Mouse (Mus musculus) heart, postnatal 0 days (tissue): ENCODE measurements at regions not wholly inside any gene's neighbourhood (a gene's known extent, or its start where the extent isn't known, plus 50 kb on each side); places are given as distances from the start of the nearest gene placed in this dataset.

ENCODE experiments used
- CTCF ChIP-seq: IDR thresholded peaks from 2 replicates; pipeline ENCODE4 v1.5.1; 2016; ENCODE audit warnings: antibody characterized with exemption, control low read depth, low read depth
- EP300 ChIP-seq: IDR thresholded peaks from 2 replicates; pipeline ENCODE4 v1.6.1; 2016; ENCODE audit warnings: antibody characterized with exemption, low read depth

- no peak for TF ChIP-seq EP300
- TF ChIP-seq CTCF = no peak
Measured at GRCm38 (mm10) chr16:21329199-21329598, 93.7 kb upstream of the Vps8 start.
